Mouse (Mus musculus) T-helper 2 cell (primary cell): ENCODE results near the gene Sema3g.

ENCODE experiments used
- in situ Hi-C: fragments of 300-600 bp; cut with MboI, MseI; formaldehyde crosslinking; loops from one replicate; pipeline ENCODE4 v1.15.1; 2025; ENCODE audit warnings: high pct_unique_total_duplicates

The Sema3g gene

GRCm38 (mm10) chr14:31226978-31227377, 9.3 kb downstream of the Sema3g start:
- in situ Hi-C loops = no loop called here

DNA sequence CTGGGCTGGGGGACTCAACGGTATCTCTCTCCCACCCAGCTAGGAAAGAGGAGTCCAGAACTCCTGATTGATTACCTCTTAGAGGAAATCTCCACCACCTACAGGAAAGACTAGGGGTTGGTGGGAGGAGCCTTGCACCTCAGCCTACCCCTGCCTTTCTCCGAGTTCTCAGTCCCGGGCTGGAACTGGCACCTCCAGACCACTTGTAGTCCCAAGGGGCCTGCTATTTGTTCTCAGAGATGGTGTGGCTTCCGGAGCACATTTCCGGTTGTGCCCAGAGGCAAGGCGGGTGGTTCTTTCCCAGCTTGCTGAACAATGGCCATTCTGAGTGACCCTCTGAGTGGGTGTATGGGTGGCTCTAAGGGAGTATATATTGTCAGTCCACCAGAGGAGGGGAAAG, 10.6 kb downstream of the Sema3g start:
- in situ Hi-C loops = no loop called here

- in situ Hi-C loops = loop anchor here (5.0 kb wide), 1 partner anchor 87 kb away; no protein-coding TSS in a partner anchor
These were observed 12.8 kb downstream of the Sema3g start for GRCm38 (mm10) chr14:31230442-31230841.

- in situ Hi-C loops = loop anchor here (5.0 kb wide), 1 partner anchor 85 kb away; no protein-coding TSS in a partner anchor
These were observed 14.9 kb downstream of the Sema3g start for GRCm38 (mm10) chr14:31232404-31233069.

GRCm38 (mm10) chr14:31233070-31233995, 15.7 kb downstream of the Sema3g start:
- in situ Hi-C loops = loop anchor here (5.0 kb wide), 1 partner anchor 84 kb away; no protein-coding TSS in a partner anchor

DNA sequence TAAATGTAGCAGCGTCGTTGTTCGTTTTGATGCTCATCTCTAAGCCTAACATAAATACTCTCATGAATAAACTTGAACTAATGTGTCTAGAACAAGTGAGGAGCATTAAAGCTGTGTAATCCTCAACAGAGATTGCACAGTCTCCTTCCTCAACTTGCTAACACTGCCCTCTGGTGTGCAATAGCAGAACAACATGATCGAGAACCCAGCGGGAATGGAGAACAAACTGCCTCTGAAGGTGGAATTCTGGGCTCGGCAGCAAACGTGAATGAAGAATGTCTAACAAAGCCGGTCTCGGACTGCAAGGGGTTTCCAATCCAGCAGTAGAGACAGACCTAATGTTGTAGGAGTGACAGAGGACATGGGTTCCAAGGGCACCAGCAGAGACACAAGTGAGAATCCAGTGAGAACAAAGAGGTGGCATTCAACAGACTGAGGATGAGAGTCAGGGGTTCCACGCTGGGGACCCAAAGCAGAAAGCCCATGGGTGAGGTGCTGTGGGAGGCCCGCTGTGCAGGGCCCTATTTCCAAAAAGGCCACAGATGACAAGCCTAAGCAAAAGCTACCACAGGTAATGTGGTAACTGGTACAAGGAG, 16.4 kb downstream of the Sema3g start:
- in situ Hi-C loops = loop anchor here (5.0 kb wide), 1 partner anchor 83 kb away; no protein-coding TSS in a partner anchor

- in situ Hi-C loops = no loop called here
These were observed 19.6 kb downstream of the Sema3g start for GRCm38 (mm10) chr14:31237101-31237882.

- in situ Hi-C loops = no loop called here
These were observed 22.9 kb downstream of the Sema3g start for GRCm38 (mm10) chr14:31240528-31240927.

DNA sequence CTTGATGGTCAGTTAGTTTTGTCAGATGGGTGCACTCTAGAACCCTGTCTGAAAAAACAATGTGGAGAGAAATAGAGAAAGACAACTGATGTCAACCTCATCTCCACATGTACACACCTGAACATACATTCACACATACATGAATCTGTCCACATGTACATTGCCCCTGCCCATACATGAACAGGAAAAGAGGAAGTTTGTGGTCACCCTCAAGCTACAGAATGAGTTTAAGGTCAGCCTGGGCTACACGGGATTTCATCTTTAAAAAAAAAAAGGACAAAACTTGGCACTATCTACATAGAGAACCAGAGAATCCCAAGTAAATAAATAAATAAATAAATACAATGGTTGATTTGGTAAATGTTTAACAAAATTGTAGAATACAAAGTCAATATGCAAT, 27.1 kb downstream of the Sema3g start:
- in situ Hi-C loops = no loop called here

DNA sequence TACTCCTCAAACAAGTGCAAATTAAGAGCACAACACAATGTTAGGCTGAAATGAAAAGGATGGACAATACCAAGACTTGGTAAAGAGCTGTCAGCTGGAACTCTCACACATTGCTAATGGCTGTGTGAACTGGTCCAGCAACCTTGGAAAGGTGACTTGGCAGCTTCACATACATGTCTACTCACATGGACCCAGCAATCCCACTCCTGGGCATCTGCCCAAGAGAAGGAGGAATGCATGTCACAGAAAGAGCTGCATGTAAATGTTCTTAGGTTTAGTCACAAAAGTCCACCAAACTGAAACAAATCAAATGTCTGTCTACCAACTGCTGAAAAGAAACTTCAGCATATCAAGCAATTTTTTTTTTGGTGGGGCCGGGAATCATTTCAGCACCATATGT, 28.3 kb downstream of the Sema3g start:
- in situ Hi-C loops = no loop called here

DNA sequence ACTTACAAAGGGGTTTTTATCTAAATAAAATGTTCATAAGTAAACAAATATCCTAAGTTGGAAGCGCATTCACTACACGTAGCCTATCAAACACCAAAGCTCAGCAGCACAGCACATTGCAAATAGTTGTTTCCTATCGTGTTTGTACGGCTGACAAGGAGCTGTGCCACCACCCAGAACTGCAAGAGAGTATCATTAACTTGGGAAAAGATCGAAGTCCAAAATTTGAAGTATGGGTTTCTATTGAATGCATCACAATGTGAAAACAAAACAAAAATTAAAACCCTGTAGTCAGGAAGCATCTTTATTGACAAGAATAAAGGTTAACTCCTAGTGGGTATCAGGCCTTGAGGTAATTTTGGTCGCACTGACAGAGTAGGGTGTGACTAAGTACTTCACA, 30.7 kb downstream of the Sema3g start:
- in situ Hi-C loops = no loop called here

DNA sequence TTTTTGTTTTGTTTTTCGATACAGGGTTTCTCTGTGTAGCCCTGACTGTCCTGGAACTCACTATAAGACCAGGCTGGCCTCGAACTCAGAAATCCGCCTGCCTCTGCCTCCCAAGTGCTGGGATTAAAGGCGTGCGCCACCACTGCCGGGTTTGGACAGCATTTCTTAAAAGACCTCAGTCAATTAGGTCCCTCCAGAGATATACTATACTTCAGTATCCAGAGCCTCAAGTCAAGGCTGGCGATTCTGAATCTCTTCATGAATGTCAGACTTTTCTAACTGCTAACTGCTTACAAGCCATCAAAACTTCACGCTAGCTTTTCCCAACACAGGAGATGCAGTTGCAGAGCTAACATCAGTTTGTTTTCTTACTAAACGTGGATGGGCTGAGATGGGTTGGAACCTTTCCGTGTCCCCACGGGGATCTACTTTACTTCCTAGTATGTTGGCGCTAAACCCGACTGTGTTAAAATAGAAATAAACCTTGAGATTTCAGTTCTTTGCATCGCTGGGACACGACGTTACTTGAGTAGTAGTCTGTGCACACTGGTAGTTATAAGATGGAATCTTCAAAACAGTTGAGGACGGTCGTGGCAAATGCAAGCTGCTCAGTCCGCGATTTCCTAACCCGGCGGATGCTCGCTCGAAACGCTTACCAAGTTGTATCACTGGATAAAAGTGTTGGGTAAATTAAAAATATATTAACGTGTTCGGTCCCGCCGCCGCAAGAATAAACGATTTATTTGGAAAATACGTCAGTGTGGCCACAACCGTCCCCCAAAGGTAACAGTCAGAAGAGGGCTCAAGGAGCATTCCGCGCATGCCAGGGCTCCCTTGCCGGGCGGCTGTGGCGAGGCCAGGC, 32.8 kb downstream of the Sema3g start:
- in situ Hi-C loops = loop anchor here (25.0 kb wide), 1 partner anchor 1263 kb away; the partner anchor contains the start of gene Actr8

DNA sequence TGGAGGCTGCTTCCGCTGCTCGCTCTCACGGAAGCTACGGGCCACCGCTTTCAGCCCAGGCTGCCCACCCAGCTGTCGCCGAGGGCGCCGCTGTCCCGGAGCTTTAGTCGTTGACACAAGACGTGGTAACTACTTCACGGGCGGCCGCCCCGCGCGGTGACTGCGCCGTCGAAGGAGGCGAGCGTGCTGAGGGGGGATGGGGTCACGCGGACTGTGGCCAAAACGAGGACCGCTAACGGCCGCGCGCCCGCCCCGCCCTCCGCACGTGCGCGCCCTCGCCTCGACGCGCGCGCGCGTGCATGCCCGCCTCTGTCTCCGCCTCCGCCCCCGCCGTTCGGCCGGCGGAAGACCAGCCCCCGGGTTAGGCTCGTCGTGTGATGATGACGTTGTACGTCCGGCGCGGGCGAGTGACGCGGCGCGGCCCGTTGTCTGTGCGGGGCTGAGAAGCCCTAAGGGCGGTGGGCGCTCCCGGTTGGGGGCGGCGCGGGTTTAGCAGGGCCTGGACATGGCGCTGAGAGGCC, 33.5 kb downstream of the Sema3g start, which contains the start of the genes Phf7 and Bap1:
Gene Phf7 (minus strand): TSS at position 234 of the 521 bp plus-strand sequence.
Gene Bap1 (plus strand): TSS at position 367 of the 521 bp plus-strand sequence.
- in situ Hi-C loops = loop anchor here (25.0 kb wide), 1 partner anchor 1264 kb away; the partner anchor contains the start of gene Actr8

- in situ Hi-C loops = loop anchor here (25.0 kb wide), 1 partner anchor 1264 kb away; the partner anchor contains the start of gene Actr8
These were observed 34.0 kb downstream of the Sema3g start for GRCm38 (mm10) chr14:31251626-31252025.

DNA sequence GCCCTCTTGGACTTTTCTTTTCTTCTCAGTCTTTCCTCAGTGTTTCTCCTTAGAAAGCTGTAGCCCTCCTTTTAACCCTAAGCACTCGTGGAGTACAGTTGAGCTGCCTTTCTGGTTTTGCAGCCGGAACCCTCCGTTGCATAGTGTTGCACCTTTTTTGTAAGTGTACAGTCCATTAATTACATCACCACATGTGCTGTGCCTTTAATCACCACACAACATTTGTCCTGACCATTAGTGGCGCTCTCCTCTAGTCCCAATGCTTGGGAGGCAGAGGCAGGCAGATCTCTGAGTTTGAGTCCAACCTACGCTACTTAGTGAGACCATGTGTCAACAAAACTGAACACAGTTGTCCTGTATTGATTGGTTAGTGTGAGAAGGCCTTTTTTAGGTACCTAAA, 34.4 kb downstream of the Sema3g start:
- in situ Hi-C loops = loop anchor here (25.0 kb wide), 1 partner anchor 1265 kb away; the partner anchor contains the start of gene Actr8

DNA sequence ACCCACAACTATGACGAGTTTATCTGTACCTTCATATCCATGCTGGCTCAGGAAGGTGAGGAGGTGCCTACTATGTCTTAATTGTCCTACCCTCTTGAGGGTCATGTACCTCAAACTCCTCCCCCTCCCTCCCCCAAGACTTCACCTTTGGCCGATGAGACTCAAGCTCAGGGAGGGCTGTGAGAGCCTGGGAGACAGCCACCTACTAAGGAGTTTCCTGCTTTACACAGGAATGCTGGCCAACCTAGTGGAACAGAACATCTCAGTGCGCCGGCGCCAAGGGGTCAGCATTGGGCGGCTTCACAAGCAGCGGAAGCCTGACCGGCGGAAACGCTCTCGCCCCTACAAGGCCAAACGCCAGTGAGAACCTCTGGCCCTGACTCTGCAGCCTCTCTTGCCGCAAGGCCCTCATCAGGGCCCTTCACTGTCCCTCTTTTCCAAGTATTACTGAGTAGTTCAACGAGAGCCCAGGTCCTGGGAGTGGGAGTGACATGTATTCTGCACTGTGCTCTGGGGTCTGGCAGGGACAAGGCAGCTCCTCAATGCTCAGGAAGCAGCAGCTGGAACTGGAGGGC, 40.9 kb downstream of the Sema3g start:
- in situ Hi-C loops = loop anchor here (25.0 kb wide), 1 partner anchor 1271 kb away; the partner anchor contains the start of gene Actr8

- in situ Hi-C loops = loop anchor here (25.0 kb wide), 1 partner anchor 1273 kb away; the partner anchor contains the start of gene Actr8
These were observed 42.7 kb downstream of the Sema3g start for GRCm38 (mm10) chr14:31260374-31260773.

DNA sequence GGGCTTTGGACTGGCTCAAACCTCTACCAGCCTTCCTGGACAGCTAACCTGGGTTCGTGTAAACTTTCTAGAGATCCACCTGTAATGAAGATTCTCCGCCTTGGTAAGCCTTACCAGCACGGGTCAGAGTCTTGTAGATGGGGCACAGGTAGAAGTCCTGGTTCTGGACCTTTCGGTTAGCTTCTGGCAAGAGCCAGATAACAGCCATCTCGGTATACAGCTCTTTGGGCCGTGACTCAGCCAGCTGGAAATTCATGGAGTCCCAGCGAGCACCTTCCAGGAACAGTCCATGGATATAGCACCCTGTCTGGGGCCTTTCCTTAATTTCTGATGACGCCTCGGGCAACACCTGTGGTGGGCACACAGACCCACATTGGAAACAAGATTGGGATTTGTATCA, 43.3 kb downstream of the Sema3g start:
- in situ Hi-C loops = loop anchor here (25.0 kb wide), 1 partner anchor 1274 kb away; the partner anchor contains the start of gene Actr8

- in situ Hi-C loops = loop anchor here (25.0 kb wide), 1 partner anchor 1280 kb away; the partner anchor contains the start of gene Actr8
These were observed 50.0 kb downstream of the Sema3g start for GRCm38 (mm10) chr14:31267649-31268048.
